Mouse (Mus musculus) T-helper 17 cell (primary cell): ENCODE data around the gene Psmc1.

Experiments
- in situ Hi-C, 2 experiments: fragments of 300-600 bp; cut with MboI, MseI; formaldehyde crosslinking; loops; 1 replicate in 1 of 2; 2 replicates in 1 of 2; pipeline ENCODE4 v1.15.1; 2025; ENCODE audit warnings: high pct_unique_total_duplicates in 2 of 2

Gene Psmc1

GRCm38 (mm10) chr12:100109986-100110696 is at the start of gene Psmc1:
Gene Psmc1 (plus strand): TSS chr12:100110154.
- in situ Hi-C loops: loop anchor here (5.0 to 10.0 kb wide), 3 partner anchors 145 to 1025 kb away; partner anchors contain the start of genes Kcnk13 (in 2 of the 2) and Foxn3 (in 1 of the 2)

GRCm38 (mm10) chr12:100061071-100061470 is 48.9 kb upstream of the Psmc1 start:
- in situ Hi-C loops: no loop called here

GRCm38 (mm10) chr12:100061826-100062225 is 48.1 kb upstream of the Psmc1 start:
- in situ Hi-C loops: no loop called here

GRCm38 (mm10) chr12:100062584-100062983 is 47.4 kb upstream of the Psmc1 start:
- in situ Hi-C loops: no loop called here

GRCm38 (mm10) chr12:100065109-100065508 is 44.8 kb upstream of the Psmc1 start:
- in situ Hi-C loops: no loop called here

- in situ Hi-C loops: no loop called here
These were observed 42.5 kb upstream of the Psmc1 start for GRCm38 (mm10) chr12:100067477-100067876.

GRCm38 (mm10) chr12:100073201-100073672 is 36.7 kb upstream of the Psmc1 start:
- in situ Hi-C loops: no loop called here

- in situ Hi-C loops: no loop called here
These were observed 34.2 kb upstream of the Psmc1 start for GRCm38 (mm10) chr12:100075715-100076114.

GRCm38 (mm10) chr12:100079636-100080286 is 30.2 kb upstream of the Psmc1 start:
- in situ Hi-C loops: no loop called here

GRCm38 (mm10) chr12:100088026-100088425 is 21.9 kb upstream of the Psmc1 start:
- in situ Hi-C loops: no loop called here

- in situ Hi-C loops: no loop called here
These were observed 20.7 kb upstream of the Psmc1 start for GRCm38 (mm10) chr12:100089265-100089664.

GRCm38 (mm10) chr12:100090750-100091149 is 19.2 kb upstream of the Psmc1 start:
- in situ Hi-C loops: loop anchor here in 1 of 2 experiments (5.0 kb wide), 1 partner anchor 103 kb away; no protein-coding TSS in a partner anchor

GRCm38 (mm10) chr12:100093046-100093445 is 16.9 kb upstream of the Psmc1 start:
- in situ Hi-C loops: loop anchor here in 1 of 2 experiments (5.0 kb wide), 1 partner anchor 106 kb away; no protein-coding TSS in a partner anchor

GRCm38 (mm10) chr12:100099971-100100706 is 9.8 kb upstream of the Psmc1 start:
- in situ Hi-C loops: loop anchor here (10.0 kb wide), 2 partner anchors 135 to 1015 kb away; partner anchors contain the start of gene Kcnk13 (in 2 of the 2)

GRCm38 (mm10) chr12:100100707-100101030 is 9.3 kb upstream of the Psmc1 start:
- in situ Hi-C loops: loop anchor here (10.0 kb wide), 2 partner anchors 136 to 1016 kb away; partner anchors contain the start of gene Kcnk13 (in 2 of the 2)

GRCm38 (mm10) chr12:100101651-100102050 is 8.3 kb upstream of the Psmc1 start:
- in situ Hi-C loops: loop anchor here (10.0 kb wide), 2 partner anchors 137 to 1017 kb away; partner anchors contain the start of gene Kcnk13 (in 2 of the 2)

- in situ Hi-C loops: loop anchor here (10.0 kb wide), 2 partner anchors 140 to 1020 kb away; partner anchors contain the start of gene Kcnk13 (in 2 of the 2)
These were observed 5.4 kb upstream of the Psmc1 start for GRCm38 (mm10) chr12:100104530-100104929.

GRCm38 (mm10) chr12:100106275-100106895 is 3.6 kb upstream of the Psmc1 start:
- in situ Hi-C loops: loop anchor here (10.0 kb wide), 2 partner anchors 142 to 1022 kb away; partner anchors contain the start of gene Kcnk13 (in 2 of the 2)

GRCm38 (mm10) chr12:100107436-100107835 is 2.5 kb upstream of the Psmc1 start:
- in situ Hi-C loops: loop anchor here (10.0 kb wide), 2 partner anchors 143 to 1023 kb away; partner anchors contain the start of gene Kcnk13 (in 2 of the 2)

- in situ Hi-C loops: no loop called here
These were observed 6.0 kb downstream of the Psmc1 start for GRCm38 (mm10) chr12:100115982-100116381.

GRCm38 (mm10) chr12:100122921-100123381 is 13.0 kb downstream of the Psmc1 start:
- in situ Hi-C loops: no loop called here
